Mouse (Mus musculus) c-Kit-positive CD71-positive TER-119-negative erythroid progenitor cells, embryonic 14.5 days (primary cell): ENCODE results near the gene Mymk.

Experiments
- DNase-seq: peaks from one replicate; pipeline ENCODE4 v3.0.0-alpha.2; 2013; ENCODE audit warnings: low read depth

The Mymk gene

GRCm38 (mm10) chr2:27079152-27079584 lies 7.2 kb upstream of the Mymk start, which contains the start of gene Adamtsl2:
Adamtsl2 (plus strand) TSS chr2:27079379.
- DNase-seq, result no peak

GRCm38 (mm10) chr2:27078312-27078711 lies 6.3 kb upstream of the Mymk start:
- DNase-seq, result no peak

GRCm38 (mm10) chr2:27077655-27078244 lies 5.8 kb upstream of the Mymk start:
- DNase-seq, result no peak

GRCm38 (mm10) chr2:27075485-27075884 lies 3.5 kb upstream of the Mymk start:
- peak; percentile 8 for DNase-seq

- DNase-seq, result no peak
Measured at GRCm38 (mm10) chr2:27074804-27075203, 2.8 kb upstream of the Mymk start.

GRCm38 (mm10) chr2:27073407-27073806 lies 1.4 kb upstream of the Mymk start:
- no peak for DNase-seq

- DNase-seq, result no peak
Measured at GRCm38 (mm10) chr2:27071137-27071536, 842 bp downstream of the Mymk start.

GRCm38 (mm10) chr2:27070247-27070813 lies 1.6 kb downstream of the Mymk start:
- no peak for DNase-seq

GRCm38 (mm10) chr2:27069646-27070045 lies 2.3 kb downstream of the Mymk start:
- no peak for DNase-seq

GRCm38 (mm10) chr2:27067996-27068395 lies 4.0 kb downstream of the Mymk start:
- no peak for DNase-seq

- no peak for DNase-seq
Measured at GRCm38 (mm10) chr2:27067124-27067523, 4.9 kb downstream of the Mymk start.

GRCm38 (mm10) chr2:27059187-27059586 lies 12.8 kb downstream of the Mymk start:
- no peak for DNase-seq

GRCm38 (mm10) chr2:27058751-27059150 lies 13.2 kb downstream of the Mymk start:
- DNase-seq, result no peak

- no peak for DNase-seq
Measured at GRCm38 (mm10) chr2:27058251-27058650, 13.7 kb downstream of the Mymk start.

- DNase-seq, result no peak
Measured at GRCm38 (mm10) chr2:27049408-27049807, 22.6 kb downstream of the Mymk start.

- no peak for DNase-seq
Measured at GRCm38 (mm10) chr2:27045979-27046770, 25.8 kb downstream of the Mymk start.

- no peak for DNase-seq
Measured at GRCm38 (mm10) chr2:27044641-27045040, 27.3 kb downstream of the Mymk start.

- no peak for DNase-seq
Measured at GRCm38 (mm10) chr2:27044166-27044565, 27.8 kb downstream of the Mymk start.

- DNase-seq, result no peak
Measured at GRCm38 (mm10) chr2:27043461-27043860, 28.5 kb downstream of the Mymk start.

GRCm38 (mm10) chr2:27042131-27042844 lies 29.7 kb downstream of the Mymk start:
- DNase-seq, result no peak

GRCm38 (mm10) chr2:27039286-27039685 lies 32.7 kb downstream of the Mymk start:
- DNase-seq, result no peak

- peak; percentile 51 for DNase-seq
Measured at GRCm38 (mm10) chr2:27038596-27038995, 33.4 kb downstream of the Mymk start.

- DNase-seq, result no peak
Measured at GRCm38 (mm10) chr2:27037008-27037407, 35.0 kb downstream of the Mymk start.
